Mouse (Mus musculus): ENCODE results near the gene Ier3.
A peak's percentile ranks its signal among the peaks of the same experiment; 100 is the strongest.

Ier3 gene

GRCm38 (mm10) chr17:35810900-35811648, 10.4 kb upstream of the Ier3 start:
- no peak for DNase-seq (ENCODE audit: low spot score)

- DNase-seq (ENCODE audit: low spot score), result no peak
Measured at GRCm38 (mm10) chr17:35812307-35812706, 9.2 kb upstream of the Ier3 start.

DNA sequence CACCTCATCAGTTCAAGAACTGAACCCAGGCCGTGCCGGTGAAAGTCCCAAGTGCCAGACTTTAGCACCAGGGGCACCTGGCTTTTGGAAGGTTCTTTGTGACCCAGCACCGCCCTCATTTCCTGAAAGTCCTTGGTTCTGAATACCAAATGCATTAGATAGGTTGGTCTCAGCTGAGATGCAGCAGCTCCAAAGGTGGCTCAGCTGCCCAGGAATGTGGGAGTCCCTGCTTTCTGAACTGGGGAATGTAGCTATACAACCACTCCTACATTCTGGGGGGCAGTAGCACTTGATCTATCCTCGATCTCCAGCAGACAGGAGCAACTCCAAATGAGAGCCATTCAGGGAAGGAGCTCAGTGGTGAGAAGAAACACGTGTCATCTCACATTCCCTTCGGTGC, 8.7 kb upstream of the Ier3 start:
- DNase-seq (ENCODE audit: low spot score), result no peak

- peak; percentile 73 for DNase-seq (ENCODE audit: low spot score)
Measured at GRCm38 (mm10) chr17:35813245-35813647, 8.2 kb upstream of the Ier3 start.

DNA sequence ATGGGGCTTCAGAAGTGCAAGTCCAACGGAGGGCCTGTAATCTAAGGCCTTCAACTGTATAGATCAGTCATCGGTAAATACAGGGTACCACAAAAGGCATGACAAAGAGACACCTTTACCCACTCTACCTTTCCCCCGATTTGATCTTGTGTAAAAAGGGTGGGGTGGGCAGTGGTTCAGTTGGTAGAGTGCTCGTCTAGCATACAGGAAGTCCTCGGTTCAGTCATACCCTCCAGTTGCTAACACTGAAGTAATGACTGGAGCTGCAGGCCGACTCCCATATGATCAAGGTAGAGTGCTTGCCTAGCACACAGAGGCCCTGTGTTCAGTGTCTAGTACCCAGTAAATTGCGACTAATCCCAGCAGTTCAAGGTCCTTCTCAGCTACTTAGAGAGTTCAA, 7.8 kb upstream of the Ier3 start:
- DNase-seq (ENCODE audit: low spot score), result no peak

DNA sequence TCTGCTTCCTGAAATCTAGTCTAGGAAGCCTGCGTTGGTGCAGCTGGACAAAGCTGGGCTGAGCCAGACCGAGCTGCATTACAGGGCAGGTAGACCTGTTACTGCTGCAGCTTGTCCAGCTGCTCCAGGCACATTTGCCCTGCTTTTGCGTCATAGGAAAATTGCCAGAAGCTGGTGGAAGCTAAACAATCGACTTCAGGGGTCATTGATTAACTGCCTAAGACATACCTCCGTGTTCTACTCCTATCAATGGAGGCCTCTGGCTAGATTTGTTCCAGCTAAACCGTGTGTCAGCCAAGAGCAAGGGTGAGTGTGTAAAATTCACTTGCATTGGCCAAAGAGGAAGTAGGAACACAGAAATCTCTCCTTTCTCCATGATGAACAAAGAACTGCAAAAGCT, 6.8 kb upstream of the Ier3 start:
- no peak for DNase-seq (ENCODE audit: low spot score)

DNA sequence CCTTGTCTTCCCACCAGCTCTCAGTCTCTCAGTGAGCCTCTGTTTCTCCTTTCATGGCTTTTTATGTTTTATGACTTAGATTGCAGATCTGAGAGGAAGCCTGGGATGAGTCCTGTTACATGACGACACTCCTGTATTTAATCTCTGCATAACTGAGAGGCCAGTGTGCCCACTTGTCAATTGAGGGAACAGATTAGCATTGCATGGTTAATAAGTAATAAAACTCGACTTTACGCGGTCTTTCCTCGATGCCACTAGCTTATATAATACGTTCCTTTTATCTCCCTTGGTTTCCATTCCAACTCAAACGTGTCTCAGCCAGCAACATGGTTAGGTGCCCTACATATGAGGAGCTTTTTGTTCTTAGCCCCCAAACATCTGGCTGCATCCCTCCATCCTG, 5.6 kb upstream of the Ier3 start:
- DNase-seq (ENCODE audit: low spot score), result no peak

- DNase-seq (ENCODE audit: low spot score), result no peak
Measured at GRCm38 (mm10) chr17:35816686-35817085, 4.8 kb upstream of the Ier3 start.

DNA sequence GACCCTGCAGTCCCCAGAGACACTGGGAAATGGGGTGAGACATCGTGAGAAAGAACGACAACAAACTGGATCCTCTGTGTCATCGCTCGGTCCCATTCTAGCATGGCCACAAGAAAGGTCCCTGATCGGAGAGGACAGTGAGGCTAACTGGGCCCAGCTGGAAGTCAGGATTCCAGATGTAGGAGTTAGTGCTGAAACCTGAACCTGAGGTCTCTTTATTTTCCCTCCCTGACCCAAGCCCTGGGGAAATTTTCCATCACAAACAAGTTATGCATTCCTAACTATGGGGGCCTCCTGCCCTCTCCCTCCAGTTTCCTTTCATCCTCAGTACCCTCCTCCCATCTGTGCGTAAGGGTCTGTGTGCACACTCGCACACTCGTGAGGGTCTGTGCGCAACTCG, 4.3 kb upstream of the Ier3 start:
- DNase-seq (ENCODE audit: low spot score), result no peak

- no peak for DNase-seq (ENCODE audit: low spot score)
Measured at GRCm38 (mm10) chr17:35820111-35820510, 1.4 kb upstream of the Ier3 start.

- DNase-seq (ENCODE audit: low spot score), result no peak
Measured at GRCm38 (mm10) chr17:35822564-35822963, 1.1 kb downstream of the Ier3 start.

- peak; percentile 81 for DNase-seq (ENCODE audit: low spot score)
Measured at GRCm38 (mm10) chr17:35822964-35823937, 1.8 kb downstream of the Ier3 start, which contains the start of gene Flot1. Gene Flot1 (plus strand): TSS chr17:35823230.

DNA sequence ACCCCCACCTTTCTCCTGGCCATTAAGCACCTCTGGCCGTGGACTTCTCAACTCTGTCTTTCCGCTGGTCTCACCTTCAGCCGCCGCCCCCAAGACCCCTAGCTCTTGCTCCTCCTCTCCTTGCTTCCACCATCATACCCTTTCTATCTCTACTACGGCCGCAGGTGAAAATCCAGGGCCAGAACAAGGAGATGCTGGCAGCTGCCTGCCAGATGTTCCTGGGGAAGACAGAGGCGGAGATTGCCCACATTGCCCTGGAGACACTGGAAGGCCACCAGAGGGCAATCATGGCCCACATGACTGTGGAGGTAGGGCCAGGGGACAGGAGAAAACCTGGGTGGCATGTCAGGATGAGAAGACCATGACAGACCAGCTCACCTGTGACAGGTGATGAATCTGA, 2.9 kb downstream of the Ier3 start:
- no peak for DNase-seq (ENCODE audit: low spot score)

DNA sequence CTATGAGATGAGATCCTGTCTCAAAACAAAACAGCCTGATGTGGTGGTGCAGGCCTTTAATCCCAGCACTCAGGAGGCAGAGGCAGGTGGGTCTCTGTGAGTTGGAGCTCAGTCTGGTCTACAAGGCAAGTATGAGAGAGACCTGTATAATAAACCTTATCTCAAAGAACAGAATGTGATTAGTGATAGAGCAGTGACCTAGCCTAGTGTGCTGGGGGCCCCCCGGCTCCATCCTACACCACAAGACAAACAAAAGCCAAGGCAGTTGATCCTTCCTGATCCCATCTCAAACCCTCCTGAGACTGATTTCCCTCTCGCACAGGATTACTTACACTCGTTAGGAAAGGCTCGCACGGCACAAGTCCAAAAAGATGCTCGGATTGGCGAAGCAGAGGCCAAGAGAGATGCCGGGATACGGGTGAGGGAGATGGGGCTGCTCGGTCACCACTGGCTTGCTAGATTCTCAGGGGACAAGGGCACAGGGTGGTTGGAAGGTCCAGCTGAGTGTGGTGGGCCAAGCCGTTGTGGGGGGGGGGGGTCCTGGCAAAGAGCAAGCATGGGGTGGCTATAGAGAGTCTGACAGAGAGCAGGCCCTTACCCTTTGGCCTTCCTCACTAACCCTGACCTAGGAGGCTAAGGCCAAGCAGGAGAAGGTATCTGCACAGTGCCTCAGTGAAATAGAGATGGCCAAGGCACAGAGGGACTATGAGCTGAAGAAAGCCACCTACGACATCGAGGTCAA, 3.8 kb downstream of the Ier3 start:
- no peak for DNase-seq (ENCODE audit: low spot score)

DNA sequence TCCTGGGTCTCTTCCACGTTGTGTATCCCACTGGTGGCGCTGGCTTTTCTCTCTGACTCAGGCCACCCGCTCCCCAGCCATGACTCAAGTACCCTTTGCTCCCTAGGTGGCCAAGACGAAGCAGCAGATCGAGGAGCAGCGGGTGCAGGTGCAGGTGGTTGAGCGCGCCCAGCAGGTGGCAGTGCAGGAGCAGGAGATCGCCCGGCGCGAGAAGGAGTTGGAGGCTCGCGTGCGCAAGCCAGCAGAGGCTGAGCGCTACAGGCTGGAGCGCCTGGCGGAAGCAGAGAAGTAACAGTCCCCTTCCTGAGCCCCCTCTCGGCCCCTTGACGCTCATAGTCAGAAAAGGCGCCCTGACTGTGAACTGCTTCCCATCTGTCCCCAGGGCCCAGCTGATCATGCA, 8.3 kb downstream of the Ier3 start:
- DNase-seq (ENCODE audit: low spot score), result peak; percentile 82

- DNase-seq (ENCODE audit: low spot score), result no peak
Measured at GRCm38 (mm10) chr17:35832400-35833238, 11.1 kb downstream of the Ier3 start.

DNA sequence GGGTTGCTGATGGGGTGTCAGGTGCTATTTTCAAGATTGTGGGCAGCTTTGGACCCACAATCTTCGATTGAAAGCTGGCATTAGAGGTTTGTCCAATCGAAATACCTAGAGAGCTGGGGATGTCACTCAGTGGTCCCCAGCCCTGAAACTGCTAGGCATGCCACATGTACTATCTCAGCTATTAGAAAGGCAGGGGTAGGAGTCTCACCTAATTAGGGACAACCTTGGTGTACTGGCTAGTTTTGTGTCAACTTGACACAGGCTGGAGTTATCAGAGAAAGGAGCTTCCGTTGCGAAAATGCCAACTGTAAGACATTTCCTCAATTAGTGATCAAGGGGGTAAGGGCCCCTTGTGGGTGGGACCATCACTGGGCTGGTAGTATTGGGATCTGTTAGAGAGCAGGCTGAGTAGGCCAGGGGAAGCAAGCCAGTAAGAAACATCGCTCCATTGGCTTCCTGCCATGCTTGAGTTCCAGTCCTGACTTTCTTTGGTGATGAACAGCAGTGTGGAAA, 11.8 kb downstream of the Ier3 start:
- DNase-seq (ENCODE audit: low spot score), result no peak

GRCm38 (mm10) chr17:35833894-35834293, 12.4 kb downstream of the Ier3 start:
- no peak for DNase-seq (ENCODE audit: low spot score)

DNA sequence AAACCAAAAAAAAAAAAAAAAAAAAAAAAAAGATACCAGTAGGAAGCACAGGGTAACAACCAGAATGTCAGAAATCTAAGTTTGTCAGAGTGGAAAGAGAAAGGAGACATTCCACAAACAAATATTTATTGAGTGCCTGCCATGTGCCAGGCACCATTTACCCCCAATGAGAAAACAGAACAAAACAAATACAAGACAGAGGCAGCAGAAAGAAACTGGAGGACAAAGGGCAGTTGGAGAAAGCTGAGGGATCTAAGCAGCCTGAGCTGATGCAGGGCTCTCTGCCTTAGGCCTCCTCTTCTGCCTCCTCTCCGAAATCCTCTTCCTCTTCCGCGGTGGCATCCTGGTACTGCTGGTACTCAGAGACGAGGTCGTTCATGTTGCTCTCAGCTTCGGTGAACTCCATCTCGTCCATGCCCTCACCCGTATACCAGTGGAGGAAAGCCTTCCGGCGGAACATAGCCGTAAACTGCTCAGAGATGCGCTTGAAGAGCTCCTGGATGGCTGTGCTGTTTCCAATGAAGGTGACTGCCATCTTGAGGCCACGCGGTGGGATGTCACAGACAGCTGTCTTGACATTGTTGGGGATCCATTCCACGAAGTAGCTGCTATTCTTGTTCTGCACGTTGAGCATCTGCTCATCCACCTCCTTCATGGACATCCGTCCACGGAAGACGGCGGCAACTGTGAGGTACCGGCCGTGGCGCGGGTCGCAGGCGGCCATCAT, 13.4 kb downstream of the Ier3 start:
- DNase-seq (ENCODE audit: low spot score), result no peak

- no peak for DNase-seq (ENCODE audit: low spot score)
Measured at GRCm38 (mm10) chr17:35835424-35836140, 14.1 kb downstream of the Ier3 start.
